Mouse (Mus musculus): Measurements from ENCODE around the gene Gltp.

Gene Gltp

GRCm38 (mm10) chr5:114707265-114708068 lies 16.7 kb upstream of the Gltp start, which contains the start of gene Tchp:
Gene Tchp, plus strand, starts transcription at chr5:114707760.
- ATAC-seq (ENCODE audit: insufficient number of reproducible peaks, low FRiP score, low TSS enrichment), result peak; percentile 56; the same call in 1 of the 2 replicates

DNA sequence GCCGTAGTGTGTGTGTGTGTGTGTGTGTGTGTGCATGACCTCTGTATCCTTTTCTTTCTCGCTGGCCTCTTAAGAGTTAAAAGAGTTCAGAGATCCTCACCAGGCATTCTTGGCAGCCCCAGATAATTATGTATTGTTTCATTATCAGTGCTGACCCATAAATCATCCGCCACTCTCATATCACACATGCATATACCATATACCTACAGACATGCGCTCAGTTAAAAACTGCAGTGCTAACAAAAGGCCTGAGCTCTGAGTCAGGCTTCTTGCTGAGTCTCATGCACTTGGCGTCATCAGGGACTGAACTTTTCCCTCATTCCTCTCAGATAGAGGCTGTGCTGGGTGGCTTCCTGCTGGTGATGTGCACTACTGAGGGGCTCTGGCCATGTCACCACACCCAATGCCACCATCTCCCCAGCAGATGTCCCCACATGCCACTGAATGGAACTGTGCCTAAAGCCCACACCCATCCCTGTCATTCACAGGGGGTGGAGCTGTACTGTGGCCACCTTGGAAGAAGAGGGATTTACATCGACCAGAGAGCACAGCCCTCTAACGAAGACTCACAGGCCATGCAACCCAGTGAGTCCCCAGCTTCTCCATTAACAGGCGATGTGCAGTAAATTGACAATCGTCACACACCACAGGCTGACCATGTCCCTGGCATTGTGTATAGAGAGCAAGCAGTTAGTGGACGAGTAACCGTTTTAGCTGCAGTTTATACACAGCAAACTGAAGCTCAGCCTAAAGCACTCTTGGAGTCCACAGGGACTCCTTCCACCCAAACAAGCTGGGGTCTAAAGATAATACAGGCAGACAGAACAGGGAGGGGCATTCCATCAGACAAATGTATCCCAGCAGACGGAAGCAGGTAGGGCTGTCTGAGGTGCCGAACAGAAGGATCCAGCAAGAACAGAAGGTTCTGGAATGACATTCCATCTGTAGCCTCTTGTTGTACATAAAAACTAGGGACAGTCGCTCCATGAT lies 11.9 kb upstream of the Gltp start:
- ATAC-seq (ENCODE audit: insufficient number of reproducible peaks, low FRiP score, low TSS enrichment), result no peak

DNA sequence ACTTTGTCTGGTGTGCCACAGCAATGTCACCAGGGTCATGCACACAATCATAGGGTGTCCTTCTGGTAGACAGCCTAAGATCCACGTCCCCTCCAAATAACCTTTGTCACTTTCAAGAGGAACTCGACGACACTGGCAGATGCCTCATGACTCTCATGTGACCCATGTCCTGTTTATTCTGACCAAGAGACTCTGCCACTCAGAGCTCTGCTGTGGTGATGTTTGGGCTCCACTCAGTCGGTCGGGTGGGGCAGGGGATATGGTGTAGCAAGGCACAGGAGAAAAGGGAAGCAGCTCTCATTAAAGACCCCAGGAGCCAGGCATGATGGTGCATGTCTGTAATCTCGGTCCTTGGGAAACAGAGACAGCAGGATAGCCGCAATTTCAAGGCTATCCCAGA lies 8.2 kb upstream of the Gltp start:
- ATAC-seq (ENCODE audit: insufficient number of reproducible peaks, low FRiP score, low TSS enrichment), result no peak

- ATAC-seq (ENCODE audit: insufficient number of reproducible peaks, low FRiP score, low TSS enrichment), result peak; percentile 84; the same call in 1 of the 2 replicates
Observed at GRCm38 (mm10) chr5:114698044-114698746, 7.4 kb upstream of the Gltp start.

DNA sequence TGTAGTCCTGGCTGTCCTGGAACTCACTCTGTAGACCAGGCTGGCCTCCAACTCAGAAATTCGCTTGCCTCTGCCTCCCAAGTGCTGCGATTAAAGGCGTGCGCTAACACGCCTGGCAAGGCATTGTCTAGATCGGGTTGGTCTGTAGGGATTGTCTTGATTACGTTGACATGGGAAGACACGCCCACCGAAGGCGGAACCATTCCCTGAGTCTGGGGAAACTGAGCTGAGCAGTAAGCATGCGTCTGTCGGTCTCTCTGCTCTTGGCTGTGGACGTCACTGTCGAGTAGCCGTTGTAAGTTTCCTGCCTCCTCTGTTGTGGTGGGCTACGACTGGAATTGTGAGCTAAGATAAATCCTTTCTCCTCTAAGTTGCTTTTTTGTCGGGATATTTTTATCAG lies 6.2 kb upstream of the Gltp start:
- no peak for ATAC-seq (ENCODE audit: insufficient number of reproducible peaks, low FRiP score, low TSS enrichment)

DNA sequence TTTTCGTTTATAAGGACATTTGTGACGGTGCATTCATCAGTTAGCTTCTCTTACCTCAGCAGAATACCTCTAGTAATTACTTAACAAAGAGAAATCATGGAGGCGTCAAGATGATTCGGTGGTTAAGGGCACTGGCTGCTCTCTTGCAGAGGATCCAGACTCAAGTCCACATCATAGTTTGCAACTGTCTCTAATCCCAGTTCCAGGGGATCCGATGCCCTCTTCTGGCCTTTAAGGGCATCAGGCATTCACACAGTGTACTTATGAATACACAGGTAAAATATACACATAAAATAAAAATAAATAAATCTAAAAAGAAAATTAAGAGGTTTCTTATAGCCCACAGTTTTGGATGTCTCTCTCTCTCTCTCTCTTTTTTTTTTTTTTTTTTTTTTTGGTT lies 5.0 kb upstream of the Gltp start:
- no peak for ATAC-seq (ENCODE audit: insufficient number of reproducible peaks, low FRiP score, low TSS enrichment)

DNA sequence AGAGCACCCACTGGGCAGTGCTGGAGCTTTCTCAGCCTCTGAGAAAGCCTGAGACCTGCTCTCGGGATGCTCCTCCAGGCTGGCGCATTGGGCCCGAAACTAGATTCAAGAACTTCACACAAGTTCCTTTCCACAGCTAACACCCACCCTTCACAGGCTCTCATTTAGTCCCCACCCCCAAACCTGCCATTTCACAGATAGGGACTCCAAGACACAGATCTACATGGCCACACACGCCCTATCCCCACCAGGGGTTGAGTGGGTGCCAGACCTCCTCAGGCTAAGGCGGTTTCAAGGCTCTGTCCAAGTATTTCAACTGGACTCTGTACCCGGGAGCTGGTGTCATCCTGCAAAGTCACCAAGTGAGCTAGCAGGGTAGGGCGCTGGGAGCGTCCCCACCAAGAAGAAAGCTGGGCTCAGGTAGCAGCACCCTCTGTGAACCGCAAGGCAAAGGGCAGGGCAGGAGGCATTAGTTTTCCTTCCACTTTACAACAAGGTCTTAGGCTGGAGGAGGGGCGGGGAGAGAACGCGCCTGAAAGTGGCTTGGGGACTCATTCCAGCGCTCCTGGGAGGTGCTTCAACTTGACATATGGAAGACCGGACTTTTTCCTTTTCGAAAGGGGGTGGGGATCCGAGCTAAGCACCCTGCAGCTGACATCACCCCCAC lies 951 bp downstream of the Gltp start:
- no peak for ATAC-seq (ENCODE audit: insufficient number of reproducible peaks, low FRiP score, low TSS enrichment)

- ATAC-seq (ENCODE audit: insufficient number of reproducible peaks, low FRiP score, low TSS enrichment), result no peak
Observed at GRCm38 (mm10) chr5:114688703-114689102, 2.1 kb downstream of the Gltp start.

DNA sequence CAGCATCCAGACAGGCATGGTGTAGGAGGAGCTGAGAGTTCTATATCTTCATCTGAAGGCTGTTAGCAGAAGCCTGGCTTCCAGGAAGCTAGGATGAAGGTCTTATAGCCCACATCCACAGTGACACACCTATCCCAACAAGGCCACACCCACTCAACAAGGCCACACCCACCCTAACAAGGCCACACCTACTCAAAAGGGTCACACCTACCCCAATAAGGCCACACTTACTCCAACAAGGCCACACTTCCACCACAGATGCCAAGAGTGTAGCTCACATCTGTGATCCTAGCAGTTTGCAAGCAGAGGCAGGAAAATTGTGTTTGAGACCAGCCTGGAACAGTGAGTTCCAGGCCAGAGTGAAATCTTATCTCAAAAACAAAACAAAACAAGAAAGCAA lies 2.9 kb downstream of the Gltp start:
- ATAC-seq (ENCODE audit: insufficient number of reproducible peaks, low FRiP score, low TSS enrichment), result no peak

DNA sequence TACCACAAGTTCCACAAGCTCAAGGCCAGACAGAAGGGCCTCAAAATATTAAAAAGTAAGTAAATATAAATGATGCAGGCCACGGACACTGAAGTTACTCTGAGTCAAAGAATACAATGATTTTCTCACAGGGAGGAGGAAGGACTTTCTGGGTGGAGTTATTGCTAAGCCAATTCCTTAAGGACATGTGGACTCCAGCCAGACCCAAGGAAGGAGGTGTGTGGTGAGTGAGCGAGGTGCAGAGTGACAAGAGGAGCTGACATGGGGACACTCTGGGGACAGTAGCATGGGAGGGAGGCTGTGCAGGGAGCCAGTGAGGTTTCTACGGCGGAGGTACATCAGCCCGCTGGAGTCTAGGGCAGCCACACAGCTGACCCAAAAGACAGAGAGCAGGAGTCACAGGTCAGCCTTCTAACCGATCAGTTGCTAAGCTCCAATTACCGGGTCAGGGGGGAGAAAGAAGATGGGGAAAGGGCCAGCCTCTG lies 4.0 kb downstream of the Gltp start:
- ATAC-seq (ENCODE audit: insufficient number of reproducible peaks, low FRiP score, low TSS enrichment), result no peak

DNA sequence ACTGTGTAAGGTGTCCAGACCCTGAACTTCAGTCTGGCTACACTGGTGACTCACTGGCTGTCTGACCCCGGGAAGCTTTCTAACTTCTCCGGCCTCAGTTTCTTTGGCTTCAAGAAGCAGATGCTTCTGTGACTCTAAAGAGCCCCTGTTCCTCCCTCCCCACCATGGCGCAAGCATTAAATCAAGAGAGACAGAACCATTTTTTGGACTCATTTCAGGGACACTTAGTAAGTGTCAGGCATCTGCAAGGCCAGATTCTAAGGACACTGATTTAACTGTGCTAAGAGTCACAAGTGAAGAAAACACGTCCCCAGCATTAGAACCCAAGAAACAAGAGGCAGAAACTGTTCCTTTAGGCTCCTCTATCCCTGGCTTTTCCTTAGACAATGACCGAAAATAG lies 4.8 kb downstream of the Gltp start:
- no peak for ATAC-seq (ENCODE audit: insufficient number of reproducible peaks, low FRiP score, low TSS enrichment)

GRCm38 (mm10) chr5:114681717-114682116 lies 9.1 kb downstream of the Gltp start:
- ATAC-seq (ENCODE audit: insufficient number of reproducible peaks, low FRiP score, low TSS enrichment), result no peak

- no peak for ATAC-seq (ENCODE audit: insufficient number of reproducible peaks, low FRiP score, low TSS enrichment)
Observed at GRCm38 (mm10) chr5:114680676-114681285, 10.0 kb downstream of the Gltp start.

GRCm38 (mm10) chr5:114679841-114680591 lies 10.8 kb downstream of the Gltp start:
- no peak for ATAC-seq (ENCODE audit: insufficient number of reproducible peaks, low FRiP score, low TSS enrichment)

DNA sequence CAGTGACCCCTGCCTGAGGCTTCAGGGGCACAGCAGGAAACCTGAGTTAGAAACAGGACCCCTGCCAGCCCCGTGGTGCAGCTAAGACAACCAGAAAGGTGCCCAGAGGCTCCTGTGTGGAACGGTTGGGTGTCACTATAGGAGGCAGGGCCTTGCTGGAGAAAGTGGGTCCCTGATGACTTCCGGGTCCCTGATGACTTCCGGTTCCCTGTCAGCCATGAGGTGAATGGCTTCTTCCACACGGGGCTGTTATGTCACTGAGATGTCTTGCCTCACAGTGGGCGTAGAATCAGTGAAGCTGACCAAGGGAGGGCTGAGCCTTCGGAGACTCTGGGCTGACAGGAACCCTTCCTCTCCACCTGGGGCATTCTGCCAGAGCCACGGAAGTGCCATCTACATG lies 16.2 kb downstream of the Gltp start:
- ATAC-seq (ENCODE audit: insufficient number of reproducible peaks, low FRiP score, low TSS enrichment), result no peak

DNA sequence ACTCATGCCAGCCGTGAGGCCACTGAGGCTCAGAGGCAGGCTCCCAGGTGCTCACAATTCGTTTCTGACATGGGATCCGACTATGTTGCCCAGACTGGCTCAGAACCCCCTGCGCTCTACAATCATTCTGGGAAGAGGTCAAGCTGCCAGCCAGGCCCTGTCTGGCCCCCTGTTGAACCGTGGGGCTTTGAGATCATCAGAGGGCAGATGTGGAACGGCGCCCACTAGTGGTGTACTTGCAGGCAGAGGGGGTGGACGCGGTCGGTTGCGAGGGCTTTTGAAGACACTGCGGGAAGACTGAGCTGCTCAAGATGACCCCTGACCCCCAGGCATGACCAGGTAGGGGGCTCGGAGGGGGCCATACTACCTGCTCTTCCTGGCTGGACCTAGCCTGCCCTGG lies 17.7 kb downstream of the Gltp start:
- no peak for ATAC-seq (ENCODE audit: insufficient number of reproducible peaks, low FRiP score, low TSS enrichment)

GRCm38 (mm10) chr5:114669014-114669413 lies 21.8 kb downstream of the Gltp start:
- ATAC-seq (ENCODE audit: insufficient number of reproducible peaks, low FRiP score, low TSS enrichment), result no peak

DNA sequence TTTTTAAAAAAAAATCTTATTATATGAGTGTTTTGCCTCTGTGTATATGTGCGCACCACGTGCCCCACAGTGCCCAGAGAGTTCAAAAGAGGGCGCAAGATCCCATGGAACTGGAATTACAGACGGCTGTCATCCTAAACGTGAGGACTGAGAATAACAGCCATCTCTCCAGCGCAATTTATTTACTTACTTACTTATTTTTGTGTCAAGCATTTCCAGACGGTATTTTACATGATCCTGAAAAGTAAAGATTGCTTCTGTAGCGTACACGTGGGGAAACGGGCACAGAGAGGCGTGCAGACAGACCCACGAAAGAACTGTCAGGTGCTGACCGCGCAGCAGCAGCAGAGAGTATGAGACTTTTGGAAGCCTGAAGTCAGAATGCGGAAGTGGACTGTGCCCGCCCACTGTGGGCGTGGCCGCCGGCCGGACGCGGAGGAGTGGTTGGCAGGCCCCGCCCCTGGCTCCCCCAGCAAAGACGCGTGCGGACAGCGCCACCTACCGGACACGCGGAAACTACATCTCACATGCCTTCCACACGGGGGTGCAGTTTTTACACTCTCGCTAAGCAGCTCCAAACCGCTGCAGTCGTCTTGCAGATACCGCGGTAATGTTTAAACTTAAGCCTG lies 23.4 kb downstream of the Gltp start:
- ATAC-seq (ENCODE audit: insufficient number of reproducible peaks, low FRiP score, low TSS enrichment), result peak; percentile 91

Measured in cerebellum, adult (tissue).